Mouse (Mus musculus): ENCODE measurements around the gene Cd300ld. TPM values are rescaled to one million over a fixed set of nuclear protein-coding genes. Genes with fewer than 3 reads are reported as not detected.
A peak's percentile ranks its signal among the peaks of the same experiment; 100 is the strongest.
"Not testable (repeated sequence)": the region's sequence is repeated elsewhere in the genome, so short reads cannot be mapped to it uniquely, and the experiment has no call there.

Cd300ld gene
- total RNA-seq (2021), result under 1 TPM; 0.29 to 0.41 TPM

GRCm38 (mm10) chr11:114989793-114990192, at the start of gene Cd300ld:
Cd300ld (minus strand) TSS chr11:114989922.
- no peak for DNase-seq

- not testable (repeated sequence) for DNase-seq
Observed at GRCm38 (mm10) chr11:115037669-115038068, 47.9 kb upstream of the Cd300ld start, which contains the start of gene Cd300ld5. Cd300ld5 (minus strand) TSS chr11:115037769.

GRCm38 (mm10) chr11:115026912-115027311, 37.2 kb upstream of the Cd300ld start, which contains the start of gene Cd300ld4:
Cd300ld4 (minus strand) TSS chr11:115027012.
- not testable (repeated sequence) for DNase-seq

DNA sequence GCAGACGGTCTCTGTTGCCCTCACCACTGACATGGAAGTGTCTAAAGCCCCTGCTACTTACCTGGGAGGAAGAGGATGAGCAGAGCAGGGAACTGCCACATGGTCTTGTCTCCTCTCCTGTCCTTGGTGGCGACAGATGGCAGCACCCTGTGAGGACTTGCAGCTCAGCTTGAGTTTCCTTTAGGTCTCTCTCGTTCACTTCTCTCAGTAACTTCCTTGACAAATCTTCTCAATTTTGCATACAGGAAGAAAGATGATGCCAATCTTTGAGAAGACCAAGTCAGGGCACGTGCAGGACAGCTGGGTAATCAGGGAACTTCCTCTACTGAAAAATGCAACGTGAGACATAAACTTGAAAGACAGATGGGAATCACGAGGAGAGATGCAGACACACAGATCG, 26.4 kb upstream of the Cd300ld start, which contains the start of gene Cd300ld2:
Gene Cd300ld2 (minus strand): TSS at position 101 of the 400 bp plus-strand sequence.
- not testable (repeated sequence) for DNase-seq

GRCm38 (mm10) chr11:115004070-115004469, 14.3 kb upstream of the Cd300ld start:
- no peak for DNase-seq

DNA sequence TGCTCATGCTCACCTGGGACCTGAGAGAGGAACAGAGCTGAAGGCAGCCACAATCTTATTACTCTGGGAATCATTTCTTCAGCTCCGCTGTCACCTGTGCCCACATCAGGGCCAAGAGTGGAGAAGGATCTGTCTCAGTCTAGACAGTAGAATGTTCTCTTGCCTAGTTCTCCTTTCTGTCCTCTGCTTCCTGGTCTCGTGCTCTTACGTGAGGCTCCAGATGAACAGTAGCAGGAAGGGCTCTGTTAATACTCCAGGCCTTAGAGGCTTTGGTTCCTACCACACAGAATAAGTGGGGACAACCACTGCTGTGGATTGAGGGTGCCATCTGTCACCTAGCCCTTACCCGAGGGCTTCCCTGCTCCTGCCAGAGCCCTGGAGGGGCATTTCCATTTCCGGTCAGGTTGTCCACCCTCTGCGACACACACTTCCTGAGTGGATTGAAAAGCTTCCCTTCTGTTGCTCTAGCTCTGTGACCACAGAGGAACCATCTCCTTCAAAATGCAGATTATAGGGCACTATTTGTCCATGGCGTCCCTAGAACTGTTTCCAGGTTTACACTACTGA, 11.8 kb upstream of the Cd300ld start, which contains the start of gene Cd300c2:
Gene Cd300c2 (minus strand): TSS at position 407 of the 567 bp plus-strand sequence.
- DNase-seq, result no peak

DNA sequence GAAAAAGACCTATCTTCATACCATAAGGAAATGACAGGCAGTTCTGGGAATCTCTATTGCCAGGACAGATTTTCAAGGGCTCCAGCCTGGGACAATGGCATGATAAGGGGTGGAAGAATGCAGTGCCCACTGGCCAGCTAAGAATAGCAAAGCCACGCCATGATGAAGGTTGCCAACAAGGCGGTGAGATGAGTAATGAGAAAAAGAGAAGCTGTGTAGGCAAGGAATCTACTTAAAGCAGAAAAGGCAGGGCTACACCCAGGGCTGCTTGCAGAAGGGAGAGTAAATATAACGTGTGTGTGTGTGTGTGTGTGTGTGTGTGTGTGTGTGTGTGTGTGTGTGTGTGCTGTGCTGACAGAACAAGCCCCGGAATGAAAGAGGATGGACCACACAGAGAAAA, 7.9 kb downstream of the Cd300ld start:
- DNase-seq, result peak; percentile 8

- DNase-seq, result no peak
Observed at GRCm38 (mm10) chr11:114972726-114973125, 17.0 kb downstream of the Cd300ld start.

- DNase-seq, result no peak
Observed at GRCm38 (mm10) chr11:114968752-114969207, 20.9 kb downstream of the Cd300ld start, which contains the start of gene Cd300c. Cd300c (minus strand) TSS chr11:114969157.

DNA sequence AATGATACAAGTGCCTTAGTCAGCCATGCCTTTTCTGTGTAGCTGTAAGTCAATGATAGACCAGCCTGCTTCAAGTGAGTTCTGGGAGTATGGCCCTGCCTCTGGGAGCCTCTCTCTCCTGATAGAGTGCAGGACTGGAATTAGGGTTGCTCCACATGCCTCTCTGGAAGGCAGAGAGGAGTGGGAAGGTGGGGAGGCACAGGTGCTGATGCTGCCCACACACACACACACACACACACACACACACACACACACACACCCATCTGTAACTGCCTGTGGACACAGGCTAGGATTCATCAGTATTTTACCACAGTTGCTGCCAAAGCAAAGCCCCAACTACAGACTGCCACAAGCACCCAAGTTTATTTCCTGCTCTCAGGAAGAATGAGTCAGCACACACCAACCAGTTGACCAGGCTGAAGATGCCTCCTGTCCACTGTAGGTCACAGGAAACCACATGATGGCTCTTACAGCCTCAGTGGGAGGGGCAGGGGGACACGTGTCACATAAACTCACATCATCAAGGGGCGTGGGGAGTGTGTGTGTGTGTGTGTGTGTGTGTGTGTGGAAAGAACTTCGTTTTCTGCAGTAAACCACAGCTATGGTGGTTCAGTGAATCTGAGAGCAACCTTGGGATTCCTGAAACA, 24.4 kb downstream of the Cd300ld start:
- DNase-seq, result no peak

DNA sequence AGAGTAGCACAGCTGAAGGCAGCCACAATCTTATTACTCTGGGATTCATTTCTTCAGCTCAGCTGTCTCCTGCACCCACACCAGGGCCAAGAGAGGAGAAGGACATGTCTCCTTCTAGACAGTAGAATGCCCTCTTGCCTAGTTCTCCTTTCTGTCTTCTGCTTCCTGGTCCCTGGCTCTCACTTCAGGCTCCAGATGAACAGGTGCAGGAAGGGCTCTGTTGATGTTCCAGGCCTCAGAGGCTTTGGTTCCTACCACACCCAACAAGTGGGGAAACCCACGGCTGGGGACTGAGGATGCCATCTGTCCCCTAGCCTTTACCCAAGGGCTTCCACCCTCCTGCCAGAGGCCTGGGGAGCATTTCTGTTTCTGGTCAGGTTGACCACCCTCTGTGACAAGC, 29.4 kb downstream of the Cd300ld start:
- no peak for DNase-seq

- no peak for DNase-seq
Observed at GRCm38 (mm10) chr11:114934144-114934543, 55.6 kb downstream of the Cd300ld start, which contains the start of gene Cd300lb. Cd300lb (minus strand) TSS chr11:114934386.

GRCm38 (mm10) chr11:114933591-114933990, 56.1 kb downstream of the Cd300ld start:
- no peak for DNase-seq

Other genes with a start within 250 kb of the Cd300ld start
- gene Kif19a, start 224.5 kb downstream of the Cd300ld start, total RNA-seq (2021), result under 1 TPM; 0.26 to 0.81 TPM
- under 1 TPM; 0.17 to 0.25 TPM for gene Btbd17, start 194.0 kb downstream of the Cd300ld start, total RNA-seq (2021)
- gene Gpr142, start 191.0 kb downstream of the Cd300ld start, total RNA-seq (2021), result not detected
- gene Gprc5c, start 138.8 kb downstream of the Cd300ld start, total RNA-seq (2021), result 10 to 100 TPM; 11.9 to 12.1 TPM
- gene Cd300a, start 99.9 kb downstream of the Cd300ld start, total RNA-seq (2021), result under 1 TPM; 0.79 to 0.83 TPM
- gene Cd300lb, start 55.5 kb downstream of the Cd300ld start, total RNA-seq (2021), result under 1 TPM; 0.19 to 0.32 TPM
- not detected for gene Cd300c, start 20.8 kb downstream of the Cd300ld start, total RNA-seq (2021)
- gene Cd300c2, start 12.0 kb upstream of the Cd300ld start, total RNA-seq (2021), result 1 to 10 TPM in 1 of 2 experiments, under 1 TPM in 1; 0.97 to 1.1 TPM
- not detected for gene Cd300ld2, start 26.3 kb upstream of the Cd300ld start, total RNA-seq (2021)
- not detected for gene Cd300ld4, start 37.1 kb upstream of the Cd300ld start, total RNA-seq (2021)
- under 1 TPM in 1 of 2 experiments, not detected in 1; 0.79 TPM for gene Cd300ld5, start 47.8 kb upstream of the Cd300ld start, total RNA-seq (2021)
- gene Cd300ld3, start 58.5 kb upstream of the Cd300ld start, total RNA-seq (2021), result 1 to 10 TPM; 1.6 to 2.2 TPM
- under 1 TPM in 1 of 2 experiments, not detected in 1; 0.11 TPM for gene Cd300e, start 72.3 kb upstream of the Cd300ld start, total RNA-seq (2021)
- 1 to 10 TPM; 1.0 to 1.1 TPM for gene Rab37, start 101.5 kb upstream of the Cd300ld start, total RNA-seq (2021)
- gene Cd300lf, start 144.1 kb upstream of the Cd300ld start, total RNA-seq (2021), result under 1 TPM; 0.31 to 0.52 TPM
- 10 to 100 TPM; 13.9 to 15.3 TPM for gene Slc9a3r1, start 173.4 kb upstream of the Cd300ld start, total RNA-seq (2021)
- 1 to 10 TPM; 5.2 to 9.3 TPM for gene Tmem104, start 197.6 kb upstream of the Cd300ld start, total RNA-seq (2021)
- 10 to 100 TPM; 11.9 to 12.0 TPM for gene Nat9, start 197.9 kb upstream of the Cd300ld start, total RNA-seq (2021)